Mouse (Mus musculus) central nervous system, embryonic 11.5 days (tissue): Measurements from ENCODE around the gene Plxnc1. TPM values are rescaled to one million over a fixed set of nuclear protein-coding genes. Genes with fewer than 3 reads are reported as not detected.

ENCODE experiments used
- polyA plus RNA-seq: library from polyadenylated mRNA; depleted of rRNA; stranded (reverse); fragments of >200 nt; gene quantifications from 2 replicates; pipeline ENCODE4 v1.2.3, GENCODE M21; 2012; rRNA removed

The Plxnc1 gene
- polyA plus RNA-seq = 6.4 TPM in 2 replicates

DNA sequence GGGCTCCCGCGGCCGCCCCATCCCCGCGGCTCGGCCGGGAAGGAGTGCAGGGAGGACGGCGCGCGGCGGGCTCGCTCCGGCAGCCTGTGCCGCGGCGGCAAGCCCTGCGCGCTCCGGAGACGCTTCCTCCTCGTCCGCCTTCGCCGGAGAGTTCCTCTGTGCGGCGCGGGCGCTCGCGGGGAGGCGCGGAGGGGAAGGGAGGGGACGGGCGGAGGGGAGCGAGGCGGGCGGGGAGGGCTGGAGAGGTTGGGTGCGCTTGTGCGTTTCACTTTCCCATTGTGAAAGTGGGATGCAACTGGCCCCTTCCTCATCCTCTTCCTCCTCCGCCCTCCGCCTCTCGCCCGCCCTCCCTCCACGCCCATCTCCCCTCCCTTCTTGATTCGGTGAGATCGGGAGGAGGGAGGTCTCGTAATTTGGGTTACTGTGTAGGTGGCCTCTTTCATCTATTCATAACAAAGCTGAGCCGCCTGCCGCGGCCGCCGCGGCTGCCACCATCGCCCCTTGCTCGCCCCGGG lies at the start of gene Plxnc1:
Gene Plxnc1 (minus strand): TSS at position 145 of the 515 bp plus-strand sequence.

